Mouse (Mus musculus) embryonic fibroblast, embryonic 13.5 days (primary cell): ENCODE measurements around the gene Hspa2.

Experiments used
- CTCF ChIP-seq: IDR thresholded peaks from 2 replicates; pipeline ENCODE4 v1.5.1; 2011; ENCODE audit warnings: mild to moderate bottlenecking, control low read depth, low read length, moderate library complexity, borderline replicate concordance; ENCODE audit not compliant: insufficient read depth
- POLR2A ChIP-seq: IDR thresholded peaks from 2 replicates; pipeline ENCODE4 v1.6.1; 2011; ENCODE audit warnings: low read depth, mild to moderate bottlenecking, control low read depth, low read length, moderate library complexity

GRCm38 (mm10) chr12:76377726-76378125, 26.2 kb upstream of the Hspa2 start:
- TF ChIP-seq POLR2A (no peak), CTCF (no peak)
